Mouse (Mus musculus): ENCODE measurements at regions not wholly inside any gene's neighbourhood (a gene's known extent, or its start where the extent isn't known, plus 50 kb on each side); places are given as distances from the start of the nearest gene placed in this dataset.

- no peaks in the 10 kb centered on the region for H3K9me3 ChIP-seq (ENCODE audit: low read length)
- no peak overlapping the region for H3K27ac ChIP-seq (ENCODE audit: low read depth)
- H3K36me3 ChIP-seq (replicated peaks; ENCODE audit: insufficient read depth, low read length) = no peaks in the 10 kb centered on the region
- H3K4me2 ChIP-seq (ENCODE audit: low read depth, low read length) = no peak overlapping the region
- no peaks in the 10 kb centered on the region for H3K4me1 ChIP-seq (ENCODE audit: insufficient read depth)
- TF ChIP-seq EP300 (IDR thresholded peaks at IDR 0.05; ENCODE audit: low read depth) (no peak), CTCF (IDR thresholded peaks at IDR 0.05; ENCODE audit: low read depth) (no peak)
- 78% methylated on average over 10 of the region's 10 CpGs for whole genome bisulfite sequencing (ENCODE audit: insufficient replicate concordance)
- no peak overlapping the region for H3K9ac ChIP-seq (replicated peaks)
- H3K4me3 ChIP-seq (ENCODE audit: low read depth, low read length) = no peak overlapping the region
- no peaks in the 10 kb centered on the region for H3K27me3 ChIP-seq (ENCODE audit: insufficient read depth, low read length)
- ATAC-seq (no peak), DNase-seq (no peak)
These were observed 88.6 kb upstream of the Tank start for GRCm38 (mm10) chr2:61489762-61490161.

GRCm38 (mm10) chr2:61483820-61484219, 94.6 kb upstream of the Tank start:
- H3K4me3 ChIP-seq (ENCODE audit: low read depth, low read length) = no peak overlapping the region
- DNase-seq (no peak), ATAC-seq (no peak)
- no peaks in the 10 kb centered on the region for H3K4me1 ChIP-seq (ENCODE audit: insufficient read depth)
- no peak overlapping the region for H3K27ac ChIP-seq (ENCODE audit: low read depth)
- no peaks in the 10 kb centered on the region for H3K9me3 ChIP-seq (ENCODE audit: low read length)
- no peaks in the 10 kb centered on the region for H3K36me3 ChIP-seq (replicated peaks; ENCODE audit: insufficient read depth, low read length)
- no peak overlapping the region for H3K4me2 ChIP-seq (ENCODE audit: low read depth, low read length)
- TF ChIP-seq EP300 (IDR thresholded peaks at IDR 0.05; ENCODE audit: low read depth) = no peak
- no peak for TF ChIP-seq CTCF (IDR thresholded peaks at IDR 0.05; ENCODE audit: low read depth)
- WGBS (ENCODE audit: insufficient replicate concordance) = 62% methylated on average over 1 of the region's 1 CpGs
- no peak overlapping the region for H3K9ac ChIP-seq (replicated peaks)
- no peaks in the 10 kb centered on the region for H3K27me3 ChIP-seq (ENCODE audit: insufficient read depth, low read length)

- Histone ChIP-seq H3K4me2 (ENCODE audit: low read depth, low read length) (no peak overlapping the region), H3K27ac (ENCODE audit: low read depth) (no peak overlapping the region), H3K9ac (replicated peaks) (no peak overlapping the region), H3K9me3 (ENCODE audit: low read length) (no peaks in the 10 kb centered on the region), H3K27me3 (ENCODE audit: insufficient read depth, low read length) (no peaks in the 10 kb centered on the region), H3K4me3 (ENCODE audit: low read depth, low read length) (no peak overlapping the region), H3K4me1 (ENCODE audit: insufficient read depth) (no peaks in the 10 kb centered on the region), H3K36me3 (replicated peaks; ENCODE audit: insufficient read depth, low read length) (no peaks in the 10 kb centered on the region)
- TF ChIP-seq CTCF (IDR thresholded peaks at IDR 0.05; ENCODE audit: low read depth) = no peak
- TF ChIP-seq EP300 (IDR thresholded peaks at IDR 0.05; ENCODE audit: low read depth) = no peak
- WGBS (ENCODE audit: insufficient replicate concordance) = 84% methylated on average over 4 of the region's 4 CpGs
- no peak for DNase-seq
- no peak for ATAC-seq
These were observed 101.7 kb upstream of the Tank start for GRCm38 (mm10) chr2:61476648-61477047.

DNA sequence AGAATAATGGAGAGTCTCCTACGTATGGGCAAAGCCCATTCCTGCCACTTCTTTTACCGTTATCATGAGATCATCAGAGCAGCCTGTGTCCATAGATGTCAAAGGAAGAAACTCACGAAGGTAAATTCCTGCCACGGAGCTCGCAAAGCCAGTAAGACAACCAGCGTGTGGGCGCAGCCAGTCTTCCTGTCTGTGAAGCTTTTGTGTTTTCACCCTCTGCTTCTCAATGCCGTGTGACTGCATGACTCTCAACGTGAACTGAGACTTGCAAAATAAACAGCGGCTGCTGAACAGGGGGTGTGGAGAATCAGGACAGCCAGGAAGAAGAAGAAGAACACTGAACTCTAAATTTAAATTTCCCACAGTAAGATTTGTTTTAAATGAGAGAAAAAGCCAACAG, 103.8 kb upstream of the Tank start:
- no peak for ATAC-seq
- Histone ChIP-seq H3K27ac (ENCODE audit: low read depth) (no peak overlapping the region), H3K36me3 (replicated peaks; ENCODE audit: insufficient read depth, low read length) (no peaks in the 10 kb centered on the region), H3K9ac (replicated peaks) (no peak overlapping the region), H3K4me3 (ENCODE audit: low read depth, low read length) (no peak overlapping the region), H3K4me2 (ENCODE audit: low read depth, low read length) (no peak overlapping the region), H3K4me1 (ENCODE audit: insufficient read depth) (no peaks in the 10 kb centered on the region), H3K9me3 (ENCODE audit: low read length) (no peaks in the 10 kb centered on the region), H3K27me3 (ENCODE audit: insufficient read depth, low read length) (no peaks in the 10 kb centered on the region)
- no peak for DNase-seq
- no peak for TF ChIP-seq CTCF (IDR thresholded peaks at IDR 0.05; ENCODE audit: low read depth)
- no peak for TF ChIP-seq EP300 (IDR thresholded peaks at IDR 0.05; ENCODE audit: low read depth)
- 64% methylated on average over 10 of the region's 10 CpGs for WGBS (ENCODE audit: insufficient replicate concordance)

GRCm38 (mm10) chr2:61470521-61470920, 107.9 kb upstream of the Tank start:
- Histone ChIP-seq H3K4me1 (ENCODE audit: insufficient read depth) (no peaks in the 10 kb centered on the region), H3K9me3 (ENCODE audit: low read length) (no peaks in the 10 kb centered on the region), H3K4me2 (ENCODE audit: low read depth, low read length) (no peak overlapping the region), H3K9ac (replicated peaks) (no peak overlapping the region), H3K27ac (ENCODE audit: low read depth) (no peak overlapping the region), H3K36me3 (replicated peaks; ENCODE audit: insufficient read depth, low read length) (no peaks in the 10 kb centered on the region), H3K4me3 (ENCODE audit: low read depth, low read length) (no peak overlapping the region), H3K27me3 (ENCODE audit: insufficient read depth, low read length) (no peaks in the 10 kb centered on the region)
- DNase-seq (no peak), ATAC-seq (peak; percentile 51)
- WGBS (ENCODE audit: insufficient replicate concordance) = 58% methylated on average over 5 of the region's 5 CpGs
- peak; percentile 73 for TF ChIP-seq EP300 (IDR thresholded peaks at IDR 0.05; ENCODE audit: low read depth)
- TF ChIP-seq CTCF (IDR thresholded peaks at IDR 0.05; ENCODE audit: low read depth) = no peak

- H3K4me2 ChIP-seq (ENCODE audit: low read depth, low read length) = no peak overlapping the region
- H3K36me3 ChIP-seq (replicated peaks; ENCODE audit: insufficient read depth, low read length) = no peaks in the 10 kb centered on the region
- no peak for DNase-seq
- no peak overlapping the region for H3K27ac ChIP-seq (ENCODE audit: low read depth)
- no peaks in the 10 kb centered on the region for H3K9me3 ChIP-seq (ENCODE audit: low read length)
- ATAC-seq = no peak
- no peak for TF ChIP-seq CTCF (IDR thresholded peaks at IDR 0.05; ENCODE audit: low read depth)
- no peak for TF ChIP-seq EP300 (IDR thresholded peaks at IDR 0.05; ENCODE audit: low read depth)
- no peak overlapping the region for H3K4me3 ChIP-seq (ENCODE audit: low read depth, low read length)
- H3K4me1 ChIP-seq (ENCODE audit: insufficient read depth) = no peaks in the 10 kb centered on the region
- no peaks in the 10 kb centered on the region for H3K27me3 ChIP-seq (ENCODE audit: insufficient read depth, low read length)
- H3K9ac ChIP-seq (replicated peaks) = no peak overlapping the region
These were observed 108.3 kb upstream of the Tank start for GRCm38 (mm10) chr2:61470064-61470463.

DNA sequence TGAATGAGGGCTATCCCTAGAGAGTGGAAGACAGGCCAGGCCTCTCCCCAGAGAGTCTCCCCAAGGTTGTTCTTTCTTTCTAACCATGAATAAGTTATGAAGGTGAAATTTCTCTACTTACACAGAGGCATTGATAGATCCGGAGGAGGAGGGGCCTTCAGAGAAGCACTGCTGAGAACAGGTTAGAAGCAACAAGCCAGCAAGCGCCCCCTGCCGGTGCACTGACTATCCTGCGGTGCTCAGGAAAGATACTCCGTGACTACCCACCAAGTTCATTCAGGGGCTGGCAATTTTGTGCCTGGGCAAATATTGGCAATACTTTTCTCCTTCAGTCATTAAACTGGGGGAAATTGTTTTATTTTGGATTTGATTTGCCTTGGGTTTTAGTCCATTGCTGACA, 122.5 kb upstream of the Tank start:
- H3K4me3 ChIP-seq (ENCODE audit: low read depth, low read length) = no peak overlapping the region
- H3K9me3 ChIP-seq (ENCODE audit: low read length) = no peaks in the 10 kb centered on the region
- peak; percentile 64 for DNase-seq
- H3K4me2 ChIP-seq (ENCODE audit: low read depth, low read length) = no peak overlapping the region
- ATAC-seq = no peak
- TF ChIP-seq CTCF (IDR thresholded peaks at IDR 0.05; ENCODE audit: low read depth) (peak; percentile 61), EP300 (IDR thresholded peaks at IDR 0.05; ENCODE audit: low read depth) (no peak)
- H3K27me3 ChIP-seq (ENCODE audit: insufficient read depth, low read length) = no peaks in the 10 kb centered on the region
- no peaks in the 10 kb centered on the region for H3K36me3 ChIP-seq (replicated peaks; ENCODE audit: insufficient read depth, low read length)
- no peaks in the 10 kb centered on the region for H3K4me1 ChIP-seq (ENCODE audit: insufficient read depth)
- no peak overlapping the region for H3K9ac ChIP-seq (replicated peaks)
- no peak overlapping the region for H3K27ac ChIP-seq (ENCODE audit: low read depth)
- 24% methylated on average over 5 of the region's 5 CpGs for WGBS (ENCODE audit: insufficient replicate concordance)
